Mouse (Mus musculus) cerebellum, adult (tissue): ENCODE data around the gene Dock6.
A peak's percentile ranks its signal among the peaks of the same experiment; 100 is the strongest.

Experiments used
- ATAC-seq: cut with Nextera tagmentation; 2 replicates; pipeline ENCODE4 v1.9.2; 2017; ENCODE audit warnings: mild to moderate bottlenecking, moderate library complexity, mixed read lengths; ENCODE audit not compliant: insufficient number of reproducible peaks, low FRiP score, low TSS enrichment

The Dock6 gene

DNA sequence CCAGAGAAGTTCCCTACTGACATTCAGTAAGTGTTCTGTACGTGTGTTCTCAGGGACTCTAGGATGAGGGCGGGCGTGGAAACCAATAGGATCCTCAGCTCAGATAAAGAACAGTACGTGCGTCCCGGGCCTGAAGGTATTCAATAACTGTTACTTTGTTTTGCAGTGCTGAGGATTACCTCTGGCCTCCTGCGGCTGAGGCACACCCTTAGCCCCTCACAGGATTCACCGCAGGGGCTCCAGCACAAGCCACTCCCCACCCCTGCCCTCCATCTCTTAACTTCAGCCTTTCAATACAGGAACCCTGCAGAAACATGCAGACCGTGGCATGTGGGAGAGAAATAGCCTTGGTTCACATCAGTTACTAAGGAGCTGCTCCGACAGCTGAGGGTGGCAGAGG lies 4.5 kb downstream of the Dock6 start:
- ATAC-seq, result no peak

- ATAC-seq, result no peak
Observed at GRCm38 (mm10) chr9:21847425-21847824, 5.0 kb downstream of the Dock6 start.

- no peak for ATAC-seq
Observed at GRCm38 (mm10) chr9:21846755-21847341, 5.6 kb downstream of the Dock6 start.

- no peak for ATAC-seq
Observed at GRCm38 (mm10) chr9:21845381-21846080, 6.9 kb downstream of the Dock6 start.

- no peak for ATAC-seq
Observed at GRCm38 (mm10) chr9:21843086-21843485, 9.3 kb downstream of the Dock6 start.

DNA sequence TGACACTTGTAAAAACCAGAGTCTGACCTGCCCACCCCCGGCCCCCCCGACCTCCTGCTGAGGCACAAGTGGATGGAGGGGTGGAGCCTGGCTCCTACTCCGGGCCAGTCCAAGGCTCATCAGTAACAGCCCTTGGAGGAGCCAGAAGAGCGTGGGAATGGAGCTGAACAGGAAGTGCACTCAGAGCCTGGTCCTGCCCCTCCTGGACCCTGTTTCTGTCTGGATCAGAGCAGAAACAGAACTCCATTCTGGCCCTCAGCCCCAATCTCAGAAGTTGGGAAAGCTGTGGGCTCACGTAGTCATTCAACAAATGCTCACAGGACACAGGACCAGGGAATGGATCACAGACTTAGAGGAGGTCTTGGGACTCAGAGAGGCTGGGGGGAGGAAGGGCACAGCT lies 10.0 kb downstream of the Dock6 start:
- no peak for ATAC-seq

- ATAC-seq, result no peak
Observed at GRCm38 (mm10) chr9:21841340-21841739, 11.1 kb downstream of the Dock6 start.

DNA sequence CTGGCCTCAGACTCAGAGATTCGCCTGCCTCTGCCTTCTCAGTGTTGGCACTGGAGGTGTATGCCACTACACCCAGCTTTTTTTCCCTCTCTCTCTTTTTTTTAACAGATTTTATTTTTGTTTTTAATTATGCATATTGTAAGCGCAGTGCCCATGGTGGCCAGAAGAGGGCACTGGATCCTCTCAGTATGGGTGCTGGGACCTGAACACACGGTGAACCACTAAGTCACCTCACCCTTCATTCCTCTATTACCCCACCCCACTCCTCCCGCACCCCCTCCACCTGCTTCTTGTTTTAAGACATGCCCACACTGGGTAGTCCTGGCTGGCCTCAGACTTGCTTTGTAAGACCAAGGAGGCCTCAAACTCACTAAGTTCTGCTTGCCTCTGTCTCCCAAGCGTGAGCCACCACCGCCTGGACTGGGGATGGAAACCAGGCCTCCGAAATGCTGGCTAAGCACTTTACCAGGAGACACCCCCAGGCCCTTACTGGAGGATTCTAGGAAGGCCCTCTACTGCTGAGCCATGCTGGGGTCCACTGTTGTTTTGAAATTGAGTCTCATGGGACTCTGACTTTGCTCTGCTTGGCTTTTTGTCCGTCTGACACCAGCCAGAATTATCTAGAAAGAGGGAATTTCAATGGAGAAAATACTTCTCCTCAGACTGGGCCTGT lies 12.2 kb downstream of the Dock6 start:
- ATAC-seq, result 0 out of 2 replicates have a peak, but pooled peaks have one; percentile 31

- no peak for ATAC-seq
Observed at GRCm38 (mm10) chr9:21837690-21838089, 14.7 kb downstream of the Dock6 start.

DNA sequence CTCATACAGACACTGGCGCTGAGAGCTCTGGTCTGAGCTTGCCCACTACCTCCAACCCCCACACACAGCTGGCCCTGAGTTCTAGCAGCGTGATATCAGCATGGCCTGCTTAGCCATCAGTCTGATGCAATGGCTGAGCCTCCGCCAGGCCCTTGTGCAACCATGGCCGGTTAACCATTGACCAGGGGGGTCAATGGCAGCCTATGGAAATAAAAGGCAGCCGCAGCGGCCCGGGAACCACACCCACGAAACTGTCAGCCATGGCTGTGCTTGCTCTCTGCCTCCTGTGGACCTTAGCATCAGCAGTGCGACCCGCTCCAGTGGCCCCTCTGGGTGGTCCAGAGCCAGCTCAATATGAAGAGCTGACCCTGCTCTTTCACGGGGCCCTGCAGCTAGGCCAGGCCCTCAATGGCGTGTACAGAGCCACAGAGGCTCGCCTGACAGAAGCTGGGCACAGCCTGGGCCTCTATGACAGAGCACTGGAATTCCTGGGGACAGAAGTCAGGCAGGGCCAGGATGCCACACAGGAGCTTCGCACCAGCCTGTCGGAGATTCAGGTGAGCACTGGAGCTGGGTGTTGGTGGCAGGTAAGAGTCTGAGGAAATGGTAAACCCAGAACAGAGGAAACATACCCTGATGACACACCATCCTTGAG lies 17.1 kb downstream of the Dock6 start, which contains the start of gene Angptl8:
Angptl8 (plus strand) TSS at position 253 of the 655 bp plus-strand sequence.
- ATAC-seq, result no peak

GRCm38 (mm10) chr9:21831558-21832240 lies 20.7 kb downstream of the Dock6 start:
- ATAC-seq, result no peak

- no peak for ATAC-seq
Observed at GRCm38 (mm10) chr9:21830936-21831335, 21.5 kb downstream of the Dock6 start.

DNA sequence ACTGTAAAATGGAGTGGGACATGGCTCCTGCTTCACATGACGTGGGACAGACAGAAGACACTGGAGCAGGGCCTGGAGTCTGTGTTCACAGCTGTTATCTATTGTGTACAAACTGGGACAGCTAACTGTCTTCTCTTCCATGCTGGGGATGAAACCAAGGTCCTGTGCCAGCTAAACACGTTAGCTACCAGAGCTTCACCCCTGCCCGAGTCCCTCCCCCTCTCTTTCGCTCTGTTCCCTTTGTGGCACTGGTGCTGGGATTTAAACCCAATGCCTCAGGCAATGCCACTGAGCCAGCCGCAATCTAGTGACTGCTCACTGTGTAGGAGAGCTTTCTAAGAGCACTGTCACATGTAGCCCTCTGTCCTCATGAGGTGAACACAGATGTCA lies 22.0 kb downstream of the Dock6 start:
- ATAC-seq, result no peak

- ATAC-seq, result no peak
Observed at GRCm38 (mm10) chr9:21829834-21830460, 22.5 kb downstream of the Dock6 start.

DNA sequence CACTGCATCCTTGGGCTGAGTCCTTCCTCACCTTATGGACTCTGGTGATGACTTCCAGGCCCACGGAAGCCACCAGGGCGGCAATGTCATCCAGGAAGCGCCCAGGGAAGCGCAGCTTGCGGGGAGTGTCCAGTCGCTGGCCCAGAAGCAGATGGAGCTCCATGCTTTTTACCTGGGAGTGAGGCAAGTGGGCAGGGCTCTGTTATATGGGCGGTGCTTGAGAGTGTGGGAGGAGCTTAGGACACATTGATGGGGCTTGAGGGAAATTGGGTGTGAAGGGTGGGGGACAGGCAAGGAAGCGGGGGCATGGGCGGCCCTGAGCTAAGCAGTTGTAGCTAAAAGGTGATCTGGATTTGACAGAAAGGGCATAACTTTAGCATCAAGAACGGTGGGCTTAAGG lies 28.1 kb downstream of the Dock6 start:
- no peak for ATAC-seq

DNA sequence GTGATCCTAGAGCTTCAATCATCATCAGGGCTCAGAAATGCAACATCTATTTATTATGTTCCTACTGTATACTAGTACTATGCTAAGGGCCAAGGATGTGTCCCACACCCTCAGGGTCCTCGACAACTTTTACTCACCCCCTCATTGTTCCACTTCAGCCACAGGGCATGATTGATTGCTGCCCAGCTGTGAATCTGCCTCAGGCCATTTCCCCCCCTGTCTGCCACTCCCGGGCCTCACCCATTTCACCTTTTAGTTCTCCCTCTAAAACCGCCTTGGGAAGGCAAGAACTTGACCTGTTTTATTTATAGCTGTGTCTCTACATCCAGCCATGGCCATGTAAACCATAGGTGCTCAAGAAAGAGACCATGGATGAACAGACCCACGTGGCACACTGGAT lies 28.5 kb downstream of the Dock6 start:
- no peak for ATAC-seq

- no peak for ATAC-seq
Observed at GRCm38 (mm10) chr9:21822686-21823085, 29.7 kb downstream of the Dock6 start.

DNA sequence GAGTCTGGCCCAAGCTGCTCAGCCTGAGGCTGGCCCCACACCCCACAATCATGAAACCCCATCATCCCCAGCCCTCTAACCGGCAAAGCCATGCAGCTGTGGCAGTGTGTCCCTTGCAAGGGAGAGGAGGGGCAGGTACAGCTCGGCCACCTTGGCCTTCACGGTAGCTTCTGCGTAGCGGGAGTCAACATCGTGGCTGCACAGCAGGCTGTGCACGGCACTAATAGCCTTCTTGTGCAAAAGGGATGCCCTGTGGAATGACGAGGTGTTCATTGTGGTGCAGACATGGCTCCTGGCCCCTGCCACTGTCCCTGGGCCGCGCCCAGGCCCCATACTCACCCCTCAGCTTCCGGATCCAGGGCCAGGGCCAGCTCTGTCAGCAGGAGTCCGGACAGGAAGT lies 32.3 kb downstream of the Dock6 start:
- ATAC-seq, result no peak

- no peak for ATAC-seq
Observed at GRCm38 (mm10) chr9:21819181-21819729, 33.2 kb downstream of the Dock6 start.

- ATAC-seq, result no peak
Observed at GRCm38 (mm10) chr9:21818561-21818960, 33.9 kb downstream of the Dock6 start.
